Mouse (Mus musculus): ENCODE data around the gene Gm10487.
"Not testable (repeated sequence)": the region's sequence is repeated elsewhere in the genome, so short reads cannot be mapped to it uniquely, and the experiment has no call there.

Gm10487 gene

DNA sequence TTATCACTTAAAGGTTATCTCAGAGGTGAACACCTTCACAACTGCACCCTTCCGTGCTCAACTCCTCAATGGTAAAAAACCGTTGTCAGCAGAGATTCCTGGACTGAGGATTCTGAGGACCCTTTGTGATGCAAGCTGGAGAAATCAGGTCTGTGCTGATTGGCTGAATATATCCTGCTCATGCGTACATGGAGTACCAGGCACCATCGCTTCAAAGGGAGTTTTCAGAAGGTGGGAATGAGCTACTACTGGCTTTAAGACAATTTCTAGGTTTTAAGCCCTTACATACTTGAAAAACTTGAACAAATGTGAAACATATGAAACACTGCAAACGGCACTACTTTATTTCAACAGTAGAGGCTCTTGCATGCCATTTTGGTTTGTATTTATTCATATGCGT is at the start of gene Gm10487:
Gene Gm10487, minus strand, starts transcription at position 101 of the 400 bp plus-strand sequence.
- in situ Hi-C loops (cut with MboI; ENCODE audit: low sequenced_read_pairs): not testable (repeated sequence)
